Mouse (Mus musculus) embryonic facial prominence, embryonic 11.5 days (tissue): Measurements from ENCODE around the gene Serpina6. TPM values are rescaled to one million over a fixed set of nuclear protein-coding genes. Genes with fewer than 3 reads are reported as not detected.
"Not testable (repeated sequence)": the region's sequence is repeated elsewhere in the genome, so short reads cannot be mapped to it uniquely, and the experiment has no call there.

ENCODE experiments used
- ATAC-seq: fragments of 200-750 bp; cut with Nextera tagmentation; replicated peaks from 2 replicates; pipeline ENCODE4 v1.8.0; 2017; ENCODE audit warnings: low read depth; ENCODE audit not compliant: insufficient number of reproducible peaks, low FRiP score, low TSS enrichment
- DNase-seq: peaks from one replicate; pipeline ENCODE4 v3.0.0-alpha.2; 2015; ENCODE audit warnings: low spot score
- H3K27ac ChIP-seq: fragments of 300-500 bp; sonication (generic); replicated peaks from 2 replicates; pipeline ENCODE4 v1.5.1; 2014; ENCODE audit warnings: mild to moderate bottlenecking, low read depth, low read length, control low read depth
- H3K27me3 ChIP-seq: fragments of 300-500 bp; sonication (generic); 2 replicates; pipeline ENCODE4 v1.6.1; 2014; ENCODE audit warnings: mild to moderate bottlenecking, low read length, moderate library complexity, mixed read lengths; ENCODE audit not compliant: control insufficient read depth, insufficient read depth
- H3K36me3 ChIP-seq: fragments of 300-500 bp; sonication (generic); replicated peaks from 2 replicates; pipeline ENCODE4 v1.6.1; 2014; ENCODE audit warnings: low read depth, mild to moderate bottlenecking, low read length, moderate library complexity, mixed read lengths; ENCODE audit not compliant: control insufficient read depth, insufficient read depth
- H3K4me1 ChIP-seq: fragments of 300-500 bp; sonication (generic); 2 replicates; pipeline ENCODE4 v1.6.1; 2014; ENCODE audit warnings: low read length, mixed read lengths; ENCODE audit not compliant: control insufficient read depth, insufficient read depth
- H3K4me2 ChIP-seq: fragments of 300-500 bp; sonication (generic); 2 replicates; pipeline ENCODE4 v1.6.1; 2014; ENCODE audit warnings: low read depth, mild to moderate bottlenecking, control low read depth, low read length, moderate library complexity
- H3K4me3 ChIP-seq: fragments of 300-500 bp; sonication (generic); 2 replicates; pipeline ENCODE4 v1.5.1; 2014; ENCODE audit warnings: low read depth, low read length, control low read depth
- H3K9ac ChIP-seq: fragments of 300-500 bp; sonication (generic); replicated peaks from 2 replicates; pipeline ENCODE4 v1.6.1; 2014; ENCODE audit warnings: mild to moderate bottlenecking, control low read depth, low read length
- H3K9me3 ChIP-seq: fragments of 300-500 bp; sonication (generic); replicated peaks from 2 replicates; pipeline ENCODE4 v1.6.1; 2016; ENCODE audit warnings: mild to moderate bottlenecking, low read length, inconsistent platforms, mixed read lengths; ENCODE audit not compliant: control insufficient read depth
- WGBS: fragments of 180-500 bp; shearing (Covaris S2); extraction: QIAGEN DNeasy Blood & Tissue Kit; methylation state at CpG from one replicate; pipeline ENCODE4 v1.1.7; 2014; 5-methylcytosine and 5-hydroxymethylcytosine counted together
- polyA plus RNA-seq: library from polyadenylated mRNA; unstranded; fragments of >200 nt; fragmentation: Nextera tagmentation; extraction: Ambion mirVana; gene quantifications from 2 replicates; pipeline ENCODE4 v1.2.1, GENCODE M21; 2014

Gene Serpina6
- polyA plus RNA-seq, 1 experiment from 2014 or later: 0.55 TPM

GRCm38 (mm10) chr12:103670964-103671363 is 14.0 kb upstream of the Serpina6 start:
- Histone ChIP-seq H3K9ac (no peak overlapping the region), H3K9me3 (no peaks in the 10 kb centered on the region), H3K4me2 (no peak overlapping the region), H3K4me3 (no peak overlapping the region), H3K27me3 (no peaks in the 10 kb centered on the region), H3K36me3 (no peaks in the 10 kb centered on the region), H3K4me1 (no peaks in the 10 kb centered on the region), H3K27ac (no peak overlapping the region)
- 71% methylated on average over 2 of the region's 2 CpGs for WGBS
- ATAC-seq (no peak), DNase-seq (no peak)

- no peak overlapping the region for H3K4me3 ChIP-seq
- no peaks in the 10 kb centered on the region for H3K4me1 ChIP-seq
- no peaks in the 10 kb centered on the region for H3K36me3 ChIP-seq
- H3K9me3 ChIP-seq: no peaks in the 10 kb centered on the region
- ATAC-seq (no peak), DNase-seq (no peak)
- no peak overlapping the region for H3K9ac ChIP-seq
- 91% methylated on average over 5 of the region's 5 CpGs for WGBS
- no peak overlapping the region for H3K27ac ChIP-seq
- H3K4me2 ChIP-seq: no peak overlapping the region
- no peaks in the 10 kb centered on the region for H3K27me3 ChIP-seq
Observed at GRCm38 (mm10) chr12:103670344-103670743, 13.3 kb upstream of the Serpina6 start.

GRCm38 (mm10) chr12:103665286-103665685 is 8.3 kb upstream of the Serpina6 start:
- no peak for ATAC-seq
- Histone ChIP-seq H3K27me3 (no peaks in the 10 kb centered on the region), H3K9me3 (no peaks in the 10 kb centered on the region), H3K4me2 (no peak overlapping the region), H3K36me3 (no peaks in the 10 kb centered on the region), H3K9ac (no peak overlapping the region), H3K4me1 (no peaks in the 10 kb centered on the region), H3K4me3 (no peak overlapping the region), H3K27ac (no peak overlapping the region)
- no peak for DNase-seq
- 93% methylated on average over 3 of the region's 3 CpGs for WGBS

GRCm38 (mm10) chr12:103662053-103662452 is 5.0 kb upstream of the Serpina6 start:
- not testable (repeated sequence) for H3K4me2 ChIP-seq, ATAC-seq, H3K4me1 ChIP-seq, H3K9me3 ChIP-seq, H3K9ac ChIP-seq, H3K27ac ChIP-seq, DNase-seq, H3K36me3 ChIP-seq, H3K27me3 ChIP-seq, H3K4me3 ChIP-seq

- Histone ChIP-seq H3K4me2 (no peak overlapping the region), H3K27ac (no peak overlapping the region), H3K27me3 (no peaks in the 10 kb centered on the region), H3K36me3 (no peaks in the 10 kb centered on the region), H3K9me3 (no peaks in the 10 kb centered on the region), H3K4me3 (no peak overlapping the region), H3K9ac (no peak overlapping the region), H3K4me1 (no peaks in the 10 kb centered on the region)
- ATAC-seq: no peak
- no peak for DNase-seq
- WGBS: 88% methylated on average over 5 of the region's 5 CpGs
Observed at GRCm38 (mm10) chr12:103660076-103660475, 3.1 kb upstream of the Serpina6 start.

- Histone ChIP-seq H3K4me2 (no peak overlapping the region), H3K4me3 (no peak overlapping the region), H3K27me3 (no peaks in the 10 kb centered on the region), H3K9me3 (no peaks in the 10 kb centered on the region), H3K27ac (no peak overlapping the region), H3K36me3 (no peaks in the 10 kb centered on the region), H3K9ac (no peak overlapping the region), H3K4me1 (no peaks in the 10 kb centered on the region)
- ATAC-seq (no peak), DNase-seq (no peak)
- 75% methylated on average over 2 of the region's 2 CpGs for WGBS
Observed at GRCm38 (mm10) chr12:103659171-103659570, 2.2 kb upstream of the Serpina6 start.

DNA sequence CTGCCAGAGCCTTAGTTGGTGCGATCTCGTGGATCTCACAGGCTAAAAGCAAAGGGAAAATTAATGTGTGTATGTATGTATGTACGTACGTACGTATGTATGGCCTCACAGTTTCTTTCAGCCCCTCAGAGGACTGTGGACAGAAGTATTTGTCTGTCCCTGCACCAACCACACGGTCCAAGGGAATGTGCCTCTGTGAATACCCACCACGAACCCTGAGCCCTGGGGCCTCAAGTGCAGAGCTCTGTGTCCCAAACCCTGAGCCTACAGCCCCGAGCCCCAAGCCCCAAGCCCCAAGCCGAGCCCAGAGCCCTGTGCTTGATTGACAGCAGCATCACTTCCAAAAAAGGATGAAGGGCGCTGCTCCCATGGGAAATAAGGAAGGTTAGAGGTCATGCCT is 979 bp upstream of the Serpina6 start:
- 73% methylated on average over 10 of the region's 10 CpGs for WGBS
- Histone ChIP-seq H3K27me3 (no peaks in the 10 kb centered on the region), H3K9ac (no peak overlapping the region), H3K4me2 (no peak overlapping the region), H3K4me3 (no peak overlapping the region), H3K27ac (no peak overlapping the region), H3K9me3 (no peaks in the 10 kb centered on the region), H3K4me1 (no peaks in the 10 kb centered on the region), H3K36me3 (no peaks in the 10 kb centered on the region)
- ATAC-seq: no peak
- DNase-seq: no peak

DNA sequence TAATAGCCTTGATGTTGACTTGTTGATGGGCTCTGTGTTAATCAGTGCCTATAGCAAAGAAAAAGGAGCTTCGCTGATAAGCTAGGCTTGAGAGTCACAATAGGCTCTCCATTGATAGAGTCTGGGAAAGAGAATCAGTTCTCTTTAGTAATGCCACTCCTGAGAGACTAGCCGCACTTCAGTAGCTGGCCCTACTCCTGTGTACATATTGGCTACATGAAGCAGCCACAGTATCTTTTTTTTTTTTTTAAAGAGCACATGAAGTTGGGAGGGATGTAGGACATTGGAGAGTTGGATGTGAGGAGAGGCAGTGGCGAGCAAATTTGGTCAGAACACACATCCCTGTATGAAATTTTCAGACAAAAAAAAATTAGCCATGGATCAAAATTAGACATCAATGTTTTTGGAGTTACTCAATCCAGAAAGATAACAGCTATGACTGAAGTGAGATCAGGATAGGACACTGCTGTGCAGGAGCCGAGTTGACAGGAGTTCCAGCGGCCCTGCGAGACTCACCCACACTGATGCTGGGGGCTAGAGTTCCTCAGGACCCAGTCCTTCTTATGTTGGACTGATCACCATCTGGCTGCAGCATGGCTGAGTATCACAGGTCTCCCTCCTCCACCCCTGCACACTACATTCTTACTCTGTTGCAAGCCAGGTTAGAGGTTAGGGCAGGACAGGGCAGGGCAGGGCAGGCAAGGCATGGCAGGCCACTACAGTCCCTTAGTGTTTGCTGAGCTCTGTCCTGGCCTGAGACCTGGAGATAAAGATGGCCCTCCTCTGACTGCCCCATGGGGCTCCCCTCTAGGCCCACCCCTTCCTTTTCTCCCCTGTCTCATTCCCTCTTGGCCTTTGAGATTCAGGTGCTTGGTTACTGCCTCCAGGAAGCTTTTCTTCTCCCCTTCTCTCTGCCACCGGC is 1.6 kb downstream of the Serpina6 start:
- Histone ChIP-seq H3K4me2 (no peak overlapping the region), H3K27me3 (no peaks in the 10 kb centered on the region), H3K9me3 (no peaks in the 10 kb centered on the region), H3K27ac (no peak overlapping the region), H3K4me3 (no peak overlapping the region), H3K9ac (no peak overlapping the region), H3K4me1 (no peaks in the 10 kb centered on the region), H3K36me3 (no peaks in the 10 kb centered on the region)
- DNase-seq (no peak), ATAC-seq (no peak)
- 85% methylated on average over 7 of the region's 7 CpGs for WGBS
